Mouse (Mus musculus) heart, postnatal 25 days (tissue): Measurements from ENCODE around the gene Asb6. TPM values are rescaled to one million over a fixed set of nuclear protein-coding genes. Genes with fewer than 3 reads are reported as not detected.
A peak's percentile ranks its signal among the peaks of the same experiment; 100 is the strongest.

Experiments used
- DNase-seq: peaks from one replicate; pipeline ENCODE4 v3.0.0; 2022; ENCODE audit warnings: low spot score
- intact Hi-C: fragments of 180-260 bp; cut with DNase I; formaldehyde crosslinking; loops from one replicate; pipeline ENCODE4 v1.15.1; 2025
- total RNA-seq, 2 experiments: library from RNA; stranded (reverse); gene quantifications; 2 replicates each; pipeline ENCODE4 v1.2.3; 2021

The Asb6 gene
- total RNA-seq: 1 to 10 TPM; 9.3 to 9.5 TPM

- intact Hi-C loops: loop anchor here (5.0 kb wide), 1 partner anchor 102 kb away; no protein-coding TSS in a partner anchor
- no peak for DNase-seq
These were observed at the start of gene Asb6 for GRCm38 (mm10) chr2:30830283-30830795. Gene Asb6, minus strand, starts transcription at chr2:30830333.

DNA sequence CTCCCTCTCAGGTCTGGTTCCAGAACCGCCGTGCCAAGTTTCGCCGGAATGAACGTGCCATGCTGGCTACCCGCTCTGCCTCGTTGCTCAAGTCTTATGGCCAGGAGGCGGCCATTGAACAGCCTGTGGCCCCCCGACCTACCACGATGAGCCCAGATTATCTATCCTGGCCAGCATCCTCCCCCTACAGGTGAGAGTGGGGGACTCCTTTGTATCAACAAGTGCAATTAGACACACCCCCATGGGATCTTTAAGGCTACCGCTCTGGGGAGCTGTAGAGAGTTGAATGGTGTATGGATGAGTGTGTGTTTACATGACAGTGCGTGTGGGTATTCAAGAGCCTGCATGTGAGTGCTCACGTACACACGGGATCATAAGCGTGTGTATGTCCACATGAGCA, 49.3 kb upstream of the Asb6 start:
- no peak for DNase-seq
- intact Hi-C loops: no loop called here

- DNase-seq: no peak
- intact Hi-C loops: no loop called here
These were observed 45.7 kb upstream of the Asb6 start for GRCm38 (mm10) chr2:30875621-30876432.

DNA sequence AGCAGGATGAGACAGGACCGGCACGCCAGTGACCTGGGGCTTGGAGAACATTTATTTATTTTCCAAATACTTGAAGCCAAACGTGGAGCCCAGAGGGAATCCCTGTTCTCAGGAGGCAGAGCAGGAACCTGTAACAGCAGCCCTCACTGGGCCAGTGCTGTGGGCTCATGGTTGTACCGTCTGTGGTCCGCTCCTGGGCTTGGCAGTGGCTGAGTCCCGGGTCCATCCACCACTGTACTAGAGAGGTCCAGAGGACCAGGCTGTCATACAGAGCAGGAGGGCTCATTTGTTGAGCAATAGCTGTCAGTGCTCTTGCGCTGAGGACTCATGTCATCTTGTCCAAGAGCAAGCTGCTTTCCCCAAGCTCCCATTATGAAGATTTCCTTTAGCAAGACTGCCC, 45.0 kb upstream of the Asb6 start:
- DNase-seq: no peak
- intact Hi-C loops: no loop called here

DNA sequence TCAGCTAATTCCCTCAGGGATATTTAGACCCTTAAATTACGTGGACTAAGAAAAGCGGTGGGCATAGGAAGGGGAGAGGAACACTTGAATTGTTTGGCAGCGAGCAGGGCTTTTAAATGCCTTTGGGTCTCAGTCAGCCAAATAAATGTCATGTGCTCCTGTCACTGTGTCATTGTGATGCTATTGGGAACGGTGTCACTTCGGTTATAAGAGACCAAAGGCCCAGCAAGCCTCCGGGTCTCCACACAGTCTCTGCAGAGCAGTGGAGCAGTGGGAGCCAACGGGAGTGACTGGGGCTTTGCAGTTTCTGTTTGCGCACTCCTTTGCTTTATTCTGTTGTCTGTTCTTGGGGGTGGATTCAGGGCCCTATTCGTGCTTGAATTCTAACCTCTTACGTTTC, 44.3 kb upstream of the Asb6 start:
- DNase-seq: no peak
- intact Hi-C loops: no loop called here

- intact Hi-C loops: no loop called here
- no peak for DNase-seq
These were observed 42.5 kb upstream of the Asb6 start for GRCm38 (mm10) chr2:30872669-30873068.

GRCm38 (mm10) chr2:30870863-30871262, 40.7 kb upstream of the Asb6 start:
- intact Hi-C loops: no loop called here
- no peak for DNase-seq

GRCm38 (mm10) chr2:30865426-30865825, 35.3 kb upstream of the Asb6 start:
- intact Hi-C loops: no loop called here
- DNase-seq: no peak

- intact Hi-C loops: no loop called here
- peak; percentile 17 for DNase-seq
These were observed 34.8 kb upstream of the Asb6 start for GRCm38 (mm10) chr2:30864968-30865381.

DNA sequence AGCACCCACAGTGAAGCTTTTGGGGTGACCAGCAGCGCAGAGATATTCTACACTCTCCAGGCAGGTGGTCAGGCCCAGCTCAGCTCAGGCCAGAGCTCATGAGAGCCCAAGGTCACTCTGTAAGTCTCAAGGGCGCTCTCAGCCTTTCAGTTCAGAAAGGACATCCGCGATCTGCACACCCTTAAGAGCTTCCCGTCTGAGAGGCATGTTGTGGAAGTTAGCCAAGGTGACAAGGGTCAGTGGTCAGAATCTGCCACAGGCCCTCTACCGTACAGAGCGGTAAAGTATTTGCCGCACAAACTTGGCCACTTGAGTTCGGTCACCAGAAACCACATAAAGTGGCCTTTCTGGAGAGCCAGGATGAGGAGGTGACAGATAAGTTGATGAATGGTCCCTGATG, 33.4 kb upstream of the Asb6 start:
- intact Hi-C loops: no loop called here
- DNase-seq: no peak

GRCm38 (mm10) chr2:30862081-30862480, 31.9 kb upstream of the Asb6 start:
- intact Hi-C loops: no loop called here

GRCm38 (mm10) chr2:30859782-30860181, 29.6 kb upstream of the Asb6 start:
- DNase-seq: no peak
- intact Hi-C loops: no loop called here

More at GRCm38 (mm10) chr2:30862081-30862480, 31.9 kb upstream of the Asb6 start:
- no peak for DNase-seq

- intact Hi-C loops: no loop called here
- DNase-seq: no peak
These were observed 26.9 kb upstream of the Asb6 start for GRCm38 (mm10) chr2:30857076-30857475.

- DNase-seq: no peak
- intact Hi-C loops: no loop called here
These were observed 22.7 kb upstream of the Asb6 start for GRCm38 (mm10) chr2:30852771-30853313.

- no peak for DNase-seq
- intact Hi-C loops: no loop called here
These were observed 20.4 kb upstream of the Asb6 start for GRCm38 (mm10) chr2:30850581-30850980.

- intact Hi-C loops: no loop called here
- DNase-seq: no peak
These were observed 18.1 kb upstream of the Asb6 start for GRCm38 (mm10) chr2:30848184-30848583.

- DNase-seq: no peak
- intact Hi-C loops: no loop called here
These were observed 16.6 kb upstream of the Asb6 start for GRCm38 (mm10) chr2:30846723-30847122.

- intact Hi-C loops: no loop called here
- no peak for DNase-seq
These were observed 16.1 kb upstream of the Asb6 start for GRCm38 (mm10) chr2:30846236-30846635.

GRCm38 (mm10) chr2:30845152-30846070, 15.3 kb upstream of the Asb6 start:
- intact Hi-C loops: no loop called here
- no peak for DNase-seq

GRCm38 (mm10) chr2:30842615-30843014, 12.5 kb upstream of the Asb6 start:
- no peak for DNase-seq
- intact Hi-C loops: no loop called here
